Mouse (Mus musculus) adrenal gland (tissue): ENCODE results near the gene Chchd6.

Experiments
- intact Hi-C: fragments of 180-260 bp; cut with DNase I; formaldehyde crosslinking; loops from one replicate; pipeline ENCODE4 v1.15.1; 2025

Gene Chchd6

GRCm38 (mm10) chr6:89413481-89413884 is 182.0 kb downstream of the Chchd6 start:
- intact Hi-C loops, result no loop called here

DNA sequence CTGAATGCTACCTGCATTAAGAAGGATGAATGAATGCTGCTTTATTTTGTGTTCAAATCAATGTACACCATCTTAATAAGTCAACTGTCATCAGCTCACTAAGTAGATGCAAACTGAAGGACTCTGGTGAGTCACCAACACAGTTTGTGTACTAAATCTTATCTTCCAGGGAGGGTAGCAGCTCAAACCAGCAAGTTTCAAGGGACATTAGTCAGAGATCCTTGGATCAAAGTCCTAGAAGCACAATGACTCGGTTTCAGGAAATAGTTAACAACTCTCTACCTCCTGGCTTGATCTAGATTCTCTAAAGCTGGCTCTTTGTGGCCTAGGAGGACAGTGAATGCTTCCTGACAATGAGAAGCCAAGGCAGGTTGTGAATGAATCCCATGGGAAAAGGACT is 182.9 kb downstream of the Chchd6 start:
- intact Hi-C loops, result no loop called here

GRCm38 (mm10) chr6:89409041-89409440 is 186.4 kb downstream of the Chchd6 start:
- intact Hi-C loops, result no loop called here

DNA sequence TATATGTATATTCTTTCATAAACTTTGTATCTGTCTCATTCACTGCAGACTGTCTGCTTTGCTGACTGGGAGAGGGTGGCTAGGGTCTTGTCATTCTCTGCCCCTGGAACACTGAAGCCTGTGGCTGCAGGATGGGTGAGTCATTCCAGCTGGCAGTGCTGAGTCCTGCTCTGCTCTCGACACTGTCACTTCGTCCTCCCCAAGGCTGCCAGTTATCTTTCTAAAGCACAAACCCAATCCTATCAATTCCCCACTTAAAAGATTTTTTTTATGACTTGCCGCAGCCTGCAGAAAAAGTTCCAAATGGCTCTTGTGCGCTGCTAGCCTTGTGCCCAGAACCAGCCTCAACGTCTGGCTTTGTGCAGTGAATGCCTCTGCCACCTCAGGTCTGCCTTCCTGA is 187.2 kb downstream of the Chchd6 start:
- intact Hi-C loops, result no loop called here

DNA sequence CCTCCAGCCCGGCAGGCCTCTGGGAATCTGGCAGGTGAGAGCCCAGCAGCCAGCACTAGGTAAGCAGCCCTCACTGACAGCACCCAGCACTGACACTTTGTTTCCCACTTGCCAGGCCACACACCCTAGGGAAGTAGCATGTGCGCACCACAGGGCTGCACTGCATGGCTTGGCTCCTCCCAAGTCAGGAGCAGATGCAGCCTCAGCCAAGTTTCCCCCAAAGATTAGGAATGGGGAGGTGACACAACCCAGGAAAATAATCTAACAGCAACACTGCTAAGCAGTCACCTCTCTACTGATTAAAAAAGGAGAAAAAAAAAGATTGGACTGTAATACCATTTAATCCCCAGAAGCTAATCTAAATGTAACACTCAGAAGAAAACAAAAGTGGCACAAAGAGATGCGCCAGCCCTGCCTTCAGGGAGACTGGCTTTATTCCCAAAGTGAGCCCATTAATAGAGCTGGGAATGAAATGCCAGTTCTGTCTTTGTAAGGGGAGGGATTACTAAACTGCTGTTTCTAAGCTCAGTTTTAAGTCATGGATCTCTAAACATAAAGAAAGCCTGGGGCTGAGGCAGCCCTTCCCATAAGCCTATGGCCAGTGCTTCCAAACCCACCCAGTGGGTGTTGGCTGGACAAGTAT is 188.1 kb downstream of the Chchd6 start:
- intact Hi-C loops, result no loop called here

GRCm38 (mm10) chr6:89404964-89405363 is 190.5 kb downstream of the Chchd6 start:
- intact Hi-C loops, result no loop called here

GRCm38 (mm10) chr6:89403257-89404225 is 191.9 kb downstream of the Chchd6 start:
- intact Hi-C loops, result no loop called here

- intact Hi-C loops, result no loop called here
Measured at GRCm38 (mm10) chr6:89402406-89402805, 193.0 kb downstream of the Chchd6 start.

DNA sequence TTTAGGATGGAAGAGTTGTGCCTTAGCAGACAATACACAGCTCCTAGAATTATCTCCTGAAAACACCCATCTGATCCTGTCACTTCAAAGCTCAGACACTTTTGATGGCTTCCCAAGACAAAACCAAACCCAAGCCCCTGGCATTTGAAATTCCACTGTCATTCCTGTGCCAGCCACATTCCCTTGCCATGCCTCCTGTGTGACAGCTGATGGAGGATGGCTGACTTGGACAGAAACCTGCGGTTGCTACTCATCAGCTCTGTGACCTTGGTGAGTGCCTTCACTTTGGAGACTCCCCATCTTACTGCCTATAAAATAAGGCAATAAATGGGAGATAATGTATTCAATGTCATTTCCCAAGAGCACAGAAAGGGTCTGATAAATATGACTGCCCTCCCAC is 195.9 kb downstream of the Chchd6 start:
- intact Hi-C loops, result no loop called here

GRCm38 (mm10) chr6:89397919-89398318 is 197.5 kb downstream of the Chchd6 start:
- intact Hi-C loops, result no loop called here

DNA sequence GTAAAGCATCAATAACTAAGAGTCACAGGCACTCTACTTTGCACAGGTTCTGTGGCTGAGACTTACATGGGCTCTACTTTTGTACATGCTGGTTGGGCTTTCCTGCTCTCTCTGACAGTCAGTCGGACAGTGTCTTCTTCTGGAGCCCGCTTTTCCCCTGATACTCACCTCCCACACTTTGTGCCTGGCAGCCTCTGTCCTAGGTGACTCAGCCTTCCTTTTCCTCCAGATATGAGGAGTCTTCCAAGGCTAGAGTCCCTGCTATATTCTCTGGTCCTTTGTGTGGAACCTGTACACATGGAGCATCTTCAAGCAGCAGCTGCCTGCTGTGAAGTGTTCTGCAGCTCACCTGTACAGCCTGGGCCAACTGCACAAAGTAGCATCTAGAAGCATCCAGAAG is 201.6 kb downstream of the Chchd6 start:
- intact Hi-C loops, result no loop called here

DNA sequence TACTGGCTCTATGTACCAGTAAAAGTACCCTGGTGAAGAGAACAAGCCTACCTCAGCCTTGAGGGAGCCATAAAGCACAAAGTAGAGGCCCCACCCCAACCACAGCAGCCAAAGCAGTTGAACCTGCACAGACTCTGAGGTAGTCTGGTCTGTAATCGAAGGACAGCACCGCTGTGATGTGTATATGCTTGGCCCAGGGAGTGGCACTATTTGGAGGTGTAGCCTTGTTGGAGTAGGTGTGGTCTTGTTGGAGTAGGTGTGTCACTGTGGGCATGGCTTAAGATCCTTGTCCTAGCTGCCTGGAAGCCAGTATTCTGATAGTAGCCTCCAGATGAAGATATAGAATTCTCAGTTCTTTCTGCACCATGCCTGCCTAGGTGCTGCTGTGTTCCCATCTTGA is 203.2 kb downstream of the Chchd6 start:
- intact Hi-C loops, result no loop called here

DNA sequence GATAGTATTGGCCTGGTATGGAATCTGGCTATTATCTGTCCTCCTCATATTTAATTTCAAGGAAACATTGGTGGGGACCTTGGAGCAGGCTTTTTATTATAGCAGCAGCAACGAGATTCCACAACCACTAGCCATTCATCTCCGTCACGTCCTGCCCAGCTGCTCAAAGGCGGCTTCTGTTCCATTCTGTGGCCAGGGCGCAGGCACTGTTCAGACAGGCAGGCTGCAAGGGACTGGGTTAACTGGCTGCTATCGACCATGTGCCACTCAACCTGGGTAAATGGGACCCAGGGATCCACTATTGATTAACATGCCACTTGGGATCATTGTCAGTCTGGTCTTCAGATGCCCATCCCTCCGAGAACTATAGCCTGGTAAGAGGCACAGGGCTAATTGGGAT is 205.7 kb downstream of the Chchd6 start:
- intact Hi-C loops, result no loop called here

- intact Hi-C loops, result no loop called here
Measured at GRCm38 (mm10) chr6:89386956-89387355, 208.5 kb downstream of the Chchd6 start.

- intact Hi-C loops, result no loop called here
Measured at GRCm38 (mm10) chr6:89384699-89385098, 210.8 kb downstream of the Chchd6 start.

DNA sequence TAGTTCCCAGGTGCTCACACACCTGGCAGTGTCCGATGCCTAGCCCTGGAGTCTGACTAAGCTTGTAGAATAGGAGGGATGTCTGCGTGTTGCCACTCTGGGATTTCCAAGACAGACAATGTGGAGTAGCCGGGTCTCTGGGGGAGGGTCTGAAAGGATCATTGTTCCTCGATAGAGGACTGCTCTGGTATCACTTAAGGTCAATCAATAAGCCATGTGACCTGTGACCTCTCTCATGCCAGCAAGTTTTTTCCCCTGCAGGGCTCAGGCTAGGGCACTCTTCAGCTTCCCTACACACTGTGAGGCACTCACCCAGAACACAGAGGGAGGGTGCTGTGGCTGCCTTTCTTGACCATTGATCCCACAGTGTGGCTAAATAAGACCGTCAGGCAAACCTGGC is 213.6 kb downstream of the Chchd6 start:
- intact Hi-C loops, result no loop called here

GRCm38 (mm10) chr6:89381172-89381571 is 214.3 kb downstream of the Chchd6 start:
- intact Hi-C loops, result no loop called here

GRCm38 (mm10) chr6:89380751-89381150 is 214.7 kb downstream of the Chchd6 start:
- intact Hi-C loops, result no loop called here

DNA sequence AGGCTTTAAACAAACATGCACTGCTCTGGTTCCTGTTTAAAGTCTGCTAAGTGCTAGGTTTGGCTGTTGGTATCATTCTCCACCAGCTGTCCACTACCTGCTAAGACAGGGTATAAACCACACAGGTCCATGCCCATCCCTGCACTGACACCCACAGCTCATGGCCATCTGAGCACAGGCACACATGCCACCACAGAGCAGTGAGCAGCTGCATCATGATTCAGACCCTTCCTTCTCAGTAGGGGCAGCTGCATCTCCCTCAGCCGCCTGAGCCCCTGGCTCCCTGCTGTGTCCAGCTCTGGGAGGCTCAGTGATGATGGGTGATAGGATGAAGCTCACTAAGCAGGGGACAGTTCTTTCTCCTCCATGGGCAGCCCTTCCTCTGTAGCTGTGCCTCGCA is 217.2 kb downstream of the Chchd6 start:
- intact Hi-C loops, result no loop called here

- intact Hi-C loops, result no loop called here
Measured at GRCm38 (mm10) chr6:89368812-89369211, 226.6 kb downstream of the Chchd6 start.

DNA sequence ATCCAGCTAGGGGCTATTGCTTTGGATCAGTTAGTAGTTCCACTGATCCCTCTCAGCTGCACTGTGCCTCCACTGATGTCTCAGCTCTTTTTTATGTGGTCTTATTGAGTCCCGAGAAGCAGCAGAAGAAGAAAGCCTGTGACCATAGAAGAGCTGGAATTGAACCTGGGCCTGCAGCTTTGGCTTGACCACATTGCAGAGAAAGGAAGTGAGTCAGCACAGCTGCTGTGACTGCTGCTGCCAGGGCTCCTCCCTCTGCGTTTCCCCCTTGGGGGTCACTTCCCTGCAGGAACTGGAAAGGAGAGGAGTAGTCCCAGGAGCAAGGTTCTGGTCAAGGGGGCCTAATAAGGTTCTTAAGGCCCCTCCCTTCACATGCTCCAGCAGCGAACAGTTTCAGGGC is 231.1 kb downstream of the Chchd6 start:
- intact Hi-C loops, result loop anchor here (5.0 kb wide), 4 partner anchors 103 to 437 kb away; no protein-coding TSS in a partner anchor

GRCm38 (mm10) chr6:89363107-89363451 is 232.4 kb downstream of the Chchd6 start:
- intact Hi-C loops, result loop anchor here (5.0 kb wide), 4 partner anchors 104 to 436 kb away; no protein-coding TSS in a partner anchor
